Mouse (Mus musculus): ENCODE results near the gene Car5b.

The Car5b gene

DNA sequence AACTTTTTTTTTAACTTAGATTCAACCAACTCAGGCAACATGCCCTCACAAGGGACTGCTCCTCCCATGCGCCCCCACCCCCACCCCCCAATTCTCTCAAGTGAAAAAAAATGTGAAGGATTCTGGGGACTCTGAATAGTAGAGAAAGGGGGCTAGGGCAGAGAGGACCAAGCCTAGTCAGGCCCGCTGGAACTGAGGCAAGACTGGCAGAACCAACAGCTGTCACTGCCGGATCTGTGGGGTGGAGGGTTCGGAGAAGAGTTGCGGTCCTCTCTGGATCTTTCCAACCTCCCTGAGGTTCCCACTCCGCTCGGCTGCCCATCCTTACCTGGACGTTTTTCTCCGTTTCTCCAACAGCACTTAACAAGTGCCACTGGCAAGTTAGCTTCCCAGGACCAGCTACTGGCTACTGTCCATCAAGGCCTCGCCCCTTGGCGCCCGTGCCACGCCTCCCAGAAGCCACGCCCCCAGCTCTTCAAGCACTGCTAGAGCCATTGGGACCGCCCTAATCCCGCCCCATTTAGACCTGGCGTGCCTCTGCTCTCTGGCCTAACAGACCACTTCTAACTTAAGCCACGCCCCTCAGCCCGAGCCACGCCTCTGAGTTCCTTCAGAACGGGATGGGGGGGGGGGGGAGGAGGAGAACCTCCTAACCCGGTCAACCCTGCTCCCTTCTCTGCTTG lies at the start of gene Car5b:
Gene Car5b (minus strand): TSS at position 391 of the 683 bp plus-strand sequence.
- DNase-seq (ENCODE audit: low read depth, low spot score), result peak; percentile 95

DNA sequence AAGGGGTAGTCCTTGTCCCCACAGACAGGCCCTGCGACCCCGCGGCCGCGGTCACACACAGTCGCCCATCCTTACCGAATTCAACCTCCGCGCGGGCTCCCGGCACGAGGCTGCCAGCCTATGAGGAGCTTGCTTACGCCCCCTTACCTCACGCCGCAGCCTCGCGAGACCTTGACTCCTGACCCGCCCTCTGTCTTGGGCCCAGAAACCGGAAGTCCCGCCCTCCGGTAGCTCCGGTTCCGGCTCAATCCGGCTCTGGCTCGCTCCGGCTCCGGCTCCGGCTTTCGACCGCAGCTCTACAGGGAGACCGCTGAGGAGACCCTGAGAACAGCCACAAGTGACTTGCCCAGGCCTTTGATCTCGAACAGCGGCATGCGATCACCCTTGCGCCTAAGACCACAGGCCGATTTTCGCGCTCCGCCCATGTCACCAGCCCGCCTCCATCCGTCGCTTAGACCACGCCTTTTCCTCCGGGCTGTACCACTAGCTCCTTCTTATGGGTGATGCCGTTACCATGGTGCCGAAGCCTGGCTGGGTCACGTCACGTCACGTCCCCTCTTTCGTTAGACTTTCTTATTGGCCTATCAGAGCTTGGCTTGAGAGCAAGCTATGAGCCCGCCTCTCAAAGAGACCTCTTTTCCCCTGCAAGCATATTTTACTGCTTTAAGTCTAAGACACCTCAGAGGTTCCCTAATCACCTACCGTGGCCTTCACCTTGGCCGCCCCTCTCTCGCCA lies 48.4 kb upstream of the Car5b start, which contains the start of gene Siah1b:
Gene Siah1b (minus strand): TSS at position 454 of the 736 bp plus-strand sequence.
- DNase-seq (ENCODE audit: low read depth, low spot score), result peak; percentile 95

DNA sequence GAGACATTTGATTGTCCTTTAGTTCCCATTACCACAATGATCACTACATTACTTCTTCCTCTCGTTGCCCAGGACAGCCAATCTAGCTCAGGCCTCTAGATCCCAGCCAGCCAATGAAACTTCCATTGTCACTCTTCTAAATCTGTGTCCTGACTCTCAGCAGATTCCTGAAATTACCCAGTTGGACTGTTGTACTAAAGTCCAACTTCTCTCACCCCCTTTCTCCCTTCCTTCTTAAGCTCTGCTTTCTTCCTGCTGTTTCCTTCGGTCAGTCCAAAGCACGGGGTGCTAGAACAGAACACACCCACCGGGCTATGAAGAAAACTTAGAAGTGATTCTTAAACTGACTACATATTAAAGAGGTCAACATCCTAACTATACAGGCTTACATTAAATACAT lies 41.2 kb upstream of the Car5b start:
- DNase-seq (ENCODE audit: low read depth, low spot score), result no peak

DNA sequence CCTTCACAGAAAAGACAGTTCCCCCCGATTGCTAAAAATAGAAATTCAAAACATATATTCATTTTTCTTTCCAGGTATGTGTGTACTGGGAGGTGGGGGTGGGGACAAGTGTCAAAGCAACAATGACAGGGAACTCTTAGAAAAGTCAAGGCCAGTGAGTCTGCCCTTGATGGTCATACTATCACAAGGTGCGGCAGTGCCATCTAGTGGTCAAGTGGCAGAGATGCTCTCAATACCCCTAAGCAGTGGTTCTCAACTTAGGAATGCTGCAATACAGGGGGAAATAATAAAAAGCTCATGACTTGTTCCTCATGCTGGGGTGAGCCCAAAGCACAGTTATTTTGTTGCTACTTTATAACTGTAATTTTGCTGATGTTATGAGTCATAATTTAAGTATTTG lies 38.4 kb upstream of the Car5b start:
- peak; percentile 73 for DNase-seq (ENCODE audit: low read depth, low spot score)

DNA sequence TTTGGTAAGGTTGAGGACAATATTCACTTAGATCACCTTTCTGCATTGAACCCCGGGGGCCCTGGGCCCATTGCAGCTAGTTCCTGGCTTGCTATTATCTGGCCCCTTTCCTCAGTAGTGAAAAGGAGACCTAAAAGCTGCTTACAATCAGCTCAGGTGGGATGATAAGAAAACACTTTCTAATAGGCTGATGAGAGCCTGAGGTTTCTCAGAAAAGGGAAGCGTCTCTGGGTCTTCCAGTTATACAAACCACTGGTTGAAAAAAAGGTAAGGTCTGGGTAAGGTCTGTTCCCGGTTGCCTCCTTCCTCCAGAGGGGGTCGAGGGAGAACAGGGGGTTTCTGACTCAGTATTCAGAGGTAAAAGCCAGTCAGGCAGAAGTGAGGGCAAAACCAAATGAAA lies 31.3 kb upstream of the Car5b start:
- DNase-seq (ENCODE audit: low read depth, low spot score), result no peak

DNA sequence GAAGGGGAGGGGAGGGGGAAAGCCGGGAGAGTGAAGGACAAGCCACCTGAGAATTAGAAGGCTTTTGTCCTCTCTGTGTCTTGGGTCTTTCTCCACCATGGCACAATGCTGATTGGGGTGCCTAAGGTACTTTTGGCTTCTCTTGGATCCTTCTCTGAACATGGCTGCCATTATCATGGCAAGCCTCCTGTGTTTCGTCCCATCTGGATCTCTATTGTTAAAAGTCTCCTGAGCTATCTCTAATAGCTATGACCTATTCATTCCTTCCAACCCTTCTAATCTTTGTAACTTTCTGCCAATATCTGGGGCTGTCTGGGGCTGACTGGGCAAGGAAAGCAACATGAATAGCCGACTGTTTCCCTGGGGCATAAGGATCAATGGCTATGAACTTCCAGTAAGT lies 30.7 kb upstream of the Car5b start:
- no peak for DNase-seq (ENCODE audit: low read depth, low spot score)

DNA sequence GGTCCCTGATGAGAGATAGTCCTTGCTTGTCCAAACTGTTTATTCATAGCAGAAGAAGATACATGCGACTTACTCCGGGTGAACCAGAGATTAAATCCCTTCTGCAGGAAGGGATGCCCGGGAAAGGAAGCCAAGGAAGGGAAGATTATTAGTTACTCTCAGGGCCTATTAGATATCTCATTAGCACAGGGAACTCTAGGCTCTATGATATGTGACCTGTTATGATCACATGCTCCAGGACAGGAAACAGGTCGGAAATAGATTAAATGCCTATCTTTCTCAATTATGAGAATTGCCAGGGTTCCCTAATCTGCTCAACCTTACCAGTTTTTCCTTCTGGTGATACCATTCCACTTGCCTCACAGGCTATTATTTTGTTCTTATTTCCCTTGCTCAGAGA lies 27.9 kb upstream of the Car5b start:
- no peak for DNase-seq (ENCODE audit: low read depth, low spot score)

DNA sequence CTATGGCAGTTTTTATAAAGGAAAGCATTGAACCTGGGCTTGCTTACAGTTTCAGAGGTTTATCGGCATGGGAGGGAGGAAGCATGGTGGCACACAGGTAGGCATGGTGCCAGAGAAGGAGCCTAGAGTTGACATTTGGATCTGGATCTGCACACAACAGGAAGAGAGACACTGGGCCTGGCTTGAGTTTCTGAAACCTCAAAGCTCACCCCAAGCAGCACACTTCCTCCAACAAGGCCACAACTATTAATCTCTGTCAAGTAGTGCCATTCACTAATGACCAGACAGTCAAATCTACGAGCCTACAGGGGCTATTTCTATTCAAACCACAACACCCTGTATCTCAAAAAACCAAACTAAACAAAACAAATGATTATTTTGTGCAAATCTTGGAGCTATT lies 18.9 kb upstream of the Car5b start:
- no peak for DNase-seq (ENCODE audit: low read depth, low spot score)

DNA sequence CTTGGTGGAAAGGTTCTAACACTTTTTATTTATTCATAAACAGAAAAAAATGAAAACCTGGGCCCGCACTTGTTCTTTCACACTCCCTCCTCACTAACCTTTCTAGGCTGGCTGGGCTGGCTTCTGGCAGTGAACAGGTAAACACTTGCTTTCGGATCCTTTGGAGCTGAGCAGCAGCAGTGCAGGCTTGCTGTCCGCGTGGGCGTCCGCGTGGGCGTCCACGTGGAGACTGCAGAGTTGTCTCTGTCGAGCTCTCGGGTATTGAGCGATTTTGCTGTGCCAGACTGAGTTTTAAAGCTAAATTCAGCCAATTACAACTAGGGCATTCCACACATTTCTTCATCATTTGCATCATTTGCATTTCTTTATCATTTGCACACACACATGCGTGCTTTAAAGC lies 14.3 kb upstream of the Car5b start:
- DNase-seq (ENCODE audit: low read depth, low spot score), result no peak

DNA sequence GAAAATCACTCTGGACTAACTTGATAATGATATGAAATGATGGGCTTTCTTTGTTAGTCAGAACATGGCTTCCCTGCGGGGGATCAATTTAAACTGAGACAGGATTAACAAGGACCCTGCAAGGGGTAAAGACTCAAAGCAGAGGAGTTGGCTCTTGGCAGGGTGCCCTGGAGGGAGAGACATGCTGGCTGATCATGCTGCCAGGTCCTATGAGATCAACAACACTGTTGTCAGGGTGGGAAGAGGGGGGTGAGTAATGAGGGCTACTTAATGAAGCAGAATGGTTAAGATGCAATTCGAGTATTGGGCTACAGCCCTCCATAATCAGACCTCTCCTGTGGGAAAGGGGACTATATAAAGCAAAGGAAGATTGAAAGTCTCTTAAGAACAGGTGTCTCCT lies 11.1 kb upstream of the Car5b start:
- no peak for DNase-seq (ENCODE audit: low read depth, low spot score)

DNA sequence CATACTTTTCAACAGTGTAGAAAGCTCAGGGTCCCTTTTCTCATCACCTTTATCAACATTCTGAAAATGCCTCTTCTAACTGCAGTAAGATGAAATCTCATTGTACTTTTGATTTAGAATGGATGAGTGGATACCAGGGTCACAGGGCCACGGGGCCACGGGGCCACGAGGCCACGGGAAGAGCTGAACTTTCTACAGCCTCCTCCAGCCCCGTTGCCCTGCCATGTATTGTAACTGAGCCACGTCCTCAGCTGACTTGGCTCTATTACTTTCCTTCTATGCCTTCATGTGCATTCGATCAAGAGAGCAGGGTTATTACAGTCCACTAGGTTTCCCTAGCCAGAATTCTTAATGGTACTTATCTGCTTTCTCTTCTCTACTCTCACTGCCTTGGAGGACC lies 8.1 kb upstream of the Car5b start:
- DNase-seq (ENCODE audit: low read depth, low spot score), result no peak

DNA sequence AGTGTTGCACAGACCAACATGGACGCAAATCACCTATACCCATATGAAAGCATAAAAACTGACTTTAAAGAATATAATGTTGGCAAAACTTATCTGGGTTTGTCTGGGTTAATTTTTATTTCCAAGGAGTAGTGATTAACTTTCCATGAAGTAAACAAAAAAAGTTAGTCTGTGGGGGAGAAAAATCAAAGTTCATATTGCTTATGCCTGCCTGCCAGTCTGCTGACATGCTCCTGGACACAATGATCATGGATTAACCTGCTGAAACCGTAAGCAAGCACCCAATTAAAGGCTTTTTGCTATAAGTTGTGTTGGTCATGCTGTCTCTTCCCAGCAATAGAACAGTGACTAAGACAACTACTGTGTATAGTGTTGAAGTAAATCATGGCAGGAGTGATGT lies 7.6 kb upstream of the Car5b start:
- no peak for DNase-seq (ENCODE audit: low read depth, low spot score)

DNA sequence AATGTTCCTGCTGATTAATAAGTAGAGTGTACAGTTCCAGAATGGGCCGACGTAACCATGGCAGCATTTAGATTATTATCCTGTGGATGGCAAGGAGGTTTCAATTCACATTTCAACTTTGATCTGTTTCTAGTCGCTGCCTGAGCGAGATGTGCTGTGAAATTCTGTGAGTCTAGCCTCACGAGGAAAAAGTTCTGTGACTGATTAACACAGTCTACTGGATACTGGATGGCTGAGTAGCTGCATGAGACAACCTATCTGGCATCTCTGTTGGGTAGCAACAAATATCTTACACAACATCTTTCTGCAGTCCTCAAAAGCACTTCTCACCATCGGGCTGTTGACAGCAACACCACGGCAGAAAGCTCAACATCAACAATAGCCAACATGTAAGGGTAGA lies 4.7 kb upstream of the Car5b start:
- DNase-seq (ENCODE audit: low read depth, low spot score), result no peak

DNA sequence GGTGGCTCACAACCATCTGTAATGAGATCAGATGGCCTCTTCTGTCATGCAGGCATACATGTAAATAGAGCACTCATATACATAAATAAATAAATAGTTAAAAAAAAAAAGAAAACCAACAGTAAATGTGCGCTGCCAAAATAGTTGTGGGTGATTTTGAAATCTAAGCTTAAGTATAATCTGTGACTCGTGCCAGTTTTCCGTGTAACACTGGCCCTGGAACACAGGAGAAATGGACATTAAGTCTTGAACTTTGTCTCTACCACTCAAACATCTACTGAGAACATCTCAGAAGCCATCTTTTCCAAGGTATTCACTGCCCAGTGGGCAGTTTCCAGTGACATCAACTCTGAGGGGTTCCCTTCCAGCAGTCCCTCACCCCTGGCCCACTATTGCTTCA lies 12.2 kb downstream of the Car5b start:
- no peak for DNase-seq (ENCODE audit: low read depth, low spot score)

DNA sequence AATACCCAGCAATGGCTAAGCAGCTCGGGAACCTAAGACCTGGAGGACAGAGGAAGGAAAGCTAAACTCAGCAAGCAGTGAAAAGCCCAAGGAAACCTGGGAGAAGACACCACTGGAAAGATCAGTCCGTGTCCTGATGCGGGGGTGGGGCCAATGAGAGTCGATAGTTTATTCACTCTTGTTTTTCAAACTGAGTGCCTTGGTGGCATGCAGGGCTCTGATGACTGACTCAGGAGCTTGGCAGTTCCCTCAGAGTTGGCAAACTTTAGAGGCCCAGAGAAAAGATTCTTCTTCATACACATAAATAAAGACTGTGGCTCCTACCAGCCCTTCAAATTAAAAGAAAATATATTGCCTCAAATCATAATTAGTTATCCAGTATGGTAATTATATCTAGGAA lies 12.8 kb downstream of the Car5b start:
- DNase-seq (ENCODE audit: low read depth, low spot score), result no peak

DNA sequence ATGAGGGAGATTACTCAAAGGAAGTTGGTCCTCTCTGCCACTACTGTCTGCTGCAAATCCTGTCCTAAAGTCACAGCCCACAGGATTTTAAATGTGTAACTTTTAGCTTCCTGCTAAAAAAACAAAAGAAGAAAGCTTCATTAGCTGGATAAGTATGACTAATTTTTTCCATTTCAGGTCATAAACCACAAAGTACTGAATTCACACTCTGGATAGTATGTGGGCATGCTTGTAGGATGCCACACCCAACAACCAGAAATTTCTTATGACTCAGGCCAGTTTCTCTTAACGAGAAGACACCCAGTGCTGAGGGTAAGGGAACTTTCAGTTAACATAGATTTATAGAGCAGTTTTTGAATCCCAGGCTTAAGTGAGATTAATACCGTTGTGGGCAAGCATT lies 14.5 kb downstream of the Car5b start:
- DNase-seq (ENCODE audit: low read depth, low spot score), result no peak

DNA sequence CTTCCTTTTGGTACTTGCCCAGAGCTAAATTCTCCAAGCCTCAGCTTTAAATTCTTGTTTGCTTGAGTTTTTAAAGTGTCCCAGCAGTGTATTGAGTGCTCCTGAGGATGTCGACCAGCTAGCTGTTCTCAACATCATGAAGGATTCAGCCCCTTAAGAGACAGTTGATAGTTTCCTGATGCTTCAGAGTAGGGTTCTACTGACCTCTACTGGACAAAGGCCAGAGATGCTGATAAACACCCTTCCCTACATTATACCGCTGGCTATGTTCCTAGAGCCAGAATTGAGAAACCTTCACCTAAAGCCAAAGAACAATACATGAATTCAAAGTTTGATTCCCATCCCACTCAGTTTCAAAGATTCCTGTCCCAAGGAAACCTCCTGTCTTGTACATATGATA lies 23.0 kb downstream of the Car5b start:
- DNase-seq (ENCODE audit: low read depth, low spot score), result peak; percentile 35

DNA sequence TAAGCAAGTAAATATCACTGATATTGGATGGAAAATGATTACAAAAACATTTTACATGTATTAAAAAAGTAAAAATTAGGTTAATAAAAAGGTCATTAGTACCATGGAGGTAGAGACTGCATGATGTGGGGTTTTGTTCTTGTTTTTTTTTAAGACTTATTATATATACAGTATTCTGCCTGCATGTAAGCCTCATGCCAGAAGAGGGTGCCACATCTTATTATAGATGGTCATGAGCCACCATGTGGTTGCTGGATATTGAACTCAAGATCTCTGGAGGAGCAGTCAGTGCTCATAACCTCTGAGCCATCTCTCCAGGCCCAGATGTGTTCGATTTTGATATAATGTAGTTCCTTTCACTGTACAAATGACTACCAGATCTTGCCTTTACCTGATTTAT lies 27.9 kb downstream of the Car5b start:
- DNase-seq (ENCODE audit: low read depth, low spot score), result no peak

DNA sequence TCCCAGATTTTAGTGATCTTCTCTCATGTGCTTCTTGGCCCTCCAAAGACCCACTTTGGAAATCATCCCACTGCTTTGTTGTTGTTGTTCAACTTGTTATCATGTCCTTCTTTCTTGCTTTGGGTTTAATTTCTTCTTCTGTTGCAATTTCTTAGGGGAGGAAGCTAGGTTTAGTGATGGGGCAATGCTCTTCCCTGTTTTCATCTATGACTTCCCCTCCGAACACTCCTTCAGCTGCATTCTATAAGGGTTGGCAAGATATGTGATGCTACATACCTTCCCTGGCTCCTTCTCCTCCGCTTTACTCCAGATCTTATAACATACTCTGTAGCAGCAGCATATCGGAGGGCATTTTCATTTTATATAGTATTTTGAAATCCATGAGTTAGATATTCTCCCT lies 31.0 kb downstream of the Car5b start:
- no peak for DNase-seq (ENCODE audit: low read depth, low spot score)

DNA sequence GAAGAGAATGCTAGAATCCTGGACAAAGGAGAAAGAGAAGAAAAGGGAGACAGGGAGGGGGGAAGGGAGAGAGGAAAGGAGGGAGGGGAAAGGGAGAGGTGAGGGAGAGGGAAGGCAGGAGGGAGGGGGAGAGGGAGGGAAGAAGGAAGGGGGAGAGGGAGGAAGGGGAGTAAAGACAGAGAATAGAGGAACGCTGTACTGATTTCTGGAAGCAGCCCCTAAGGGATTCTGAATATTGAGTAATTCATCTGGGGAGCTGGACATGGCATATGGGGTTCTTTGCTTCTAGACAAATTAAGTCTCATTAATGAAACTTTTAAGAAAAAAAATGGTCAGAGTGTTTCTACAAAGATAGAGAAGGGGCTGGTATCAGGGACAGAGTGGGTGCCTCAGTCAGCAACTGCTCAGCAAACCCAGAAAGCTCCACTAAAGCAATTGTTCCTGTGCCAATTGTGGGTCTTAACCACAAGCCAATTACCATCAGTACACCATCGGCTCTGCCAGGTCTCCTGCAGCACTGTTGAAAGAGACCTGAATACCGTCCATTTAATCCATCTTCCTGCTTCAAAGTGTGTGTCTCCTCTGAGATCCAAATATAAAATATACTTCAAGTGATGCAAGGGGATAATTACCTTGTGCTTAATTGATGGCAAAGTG lies 40.0 kb downstream of the Car5b start:
- DNase-seq (ENCODE audit: low read depth, low spot score), result no peak

DNA sequence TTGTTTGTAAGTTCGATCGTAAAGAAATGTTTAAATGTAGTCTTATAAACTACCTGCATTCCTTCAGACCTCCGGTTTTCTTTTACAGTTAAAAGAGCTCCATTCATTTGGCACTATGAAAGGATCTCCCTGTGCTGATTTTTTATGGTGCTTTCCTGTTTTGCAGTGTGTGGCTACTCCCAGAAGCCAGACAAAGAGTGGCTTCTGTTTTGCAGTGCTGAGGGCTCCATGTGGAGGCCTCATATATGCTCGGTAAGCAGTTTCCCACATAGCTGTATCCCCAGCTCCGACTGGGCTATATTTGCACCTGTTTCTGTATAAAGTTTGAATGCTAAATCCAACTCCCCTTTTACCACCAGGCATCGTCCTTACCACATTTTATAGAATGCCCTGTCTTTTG lies 45.7 kb downstream of the Car5b start:
- no peak for DNase-seq (ENCODE audit: low read depth, low spot score)

DNA sequence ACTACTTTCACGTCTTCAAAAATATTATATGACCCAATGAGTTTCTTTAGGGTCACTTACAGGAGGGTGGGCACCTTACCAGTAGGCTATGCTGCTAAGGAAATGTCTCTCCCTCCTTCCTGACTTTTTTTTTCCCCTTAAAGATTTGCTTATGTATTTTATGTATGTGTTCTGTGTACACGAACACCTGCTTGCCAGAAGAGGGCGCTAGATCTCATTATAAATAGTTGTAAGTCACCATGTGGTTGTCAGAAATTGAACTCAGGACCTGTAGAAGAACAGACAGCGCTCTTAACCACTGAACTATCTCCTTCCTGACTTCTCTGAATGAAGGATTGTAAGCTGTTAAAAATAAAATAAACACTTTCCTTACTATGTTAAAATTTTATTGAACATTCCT lies 46.3 kb downstream of the Car5b start:
- peak; percentile 30 for DNase-seq (ENCODE audit: low read depth, low spot score)

DNA sequence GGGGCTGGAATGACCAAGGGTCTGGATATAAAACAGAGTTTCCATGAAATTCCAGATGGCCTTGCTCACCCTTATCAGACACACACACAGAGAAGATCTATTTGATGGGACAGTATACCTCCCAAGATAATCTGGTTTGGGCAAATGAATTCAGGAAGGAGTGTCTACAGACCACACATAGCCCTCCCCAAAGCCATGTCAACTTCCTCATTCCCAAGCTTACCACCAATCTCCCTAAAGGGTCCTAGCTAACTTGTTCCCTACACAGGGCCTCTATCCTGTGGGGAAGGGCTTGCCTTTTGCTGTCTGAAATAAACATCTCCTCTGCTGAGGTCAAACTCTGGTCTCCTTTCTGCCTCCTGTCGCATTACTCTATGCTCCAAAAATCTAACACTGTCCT lies 46.7 kb downstream of the Car5b start:
- DNase-seq (ENCODE audit: low read depth, low spot score), result no peak

Data from R1 (cell line).